Mouse (Mus musculus): ENCODE measurements around the gene Dcst2. TPM values are rescaled to one million over a fixed set of nuclear protein-coding genes. Genes with fewer than 3 reads are reported as not detected.

Dcst2 gene
- total RNA-seq, 2 experiments from 2014 or later = 0.41 to 0.76 TPM

GRCm38 (mm10) chr3:89331561-89331960 lies 30.2 kb upstream of the Dcst2 start:
- DNase-seq (ENCODE audit: low spot score in 2 of 2) = no peak

GRCm38 (mm10) chr3:89332013-89332412 lies 29.8 kb upstream of the Dcst2 start:
- DNase-seq (ENCODE audit: low spot score in 2 of 2) = no peak

GRCm38 (mm10) chr3:89332476-89332875 lies 29.3 kb upstream of the Dcst2 start:
- DNase-seq (ENCODE audit: low spot score in 2 of 2) = no peak

GRCm38 (mm10) chr3:89333053-89333452 lies 28.7 kb upstream of the Dcst2 start:
- DNase-seq (ENCODE audit: low spot score in 2 of 2) = no peak

GRCm38 (mm10) chr3:89336529-89336928 lies 25.2 kb upstream of the Dcst2 start:
- DNase-seq (ENCODE audit: low spot score in 2 of 2) = no peak

GRCm38 (mm10) chr3:89337062-89337720 lies 24.6 kb upstream of the Dcst2 start:
- DNase-seq (ENCODE audit: low spot score in 2 of 2) = no peak

GRCm38 (mm10) chr3:89337721-89338578 lies 23.8 kb upstream of the Dcst2 start, which contains the start of gene Efna4:
TSS of gene Efna4 (minus strand) at chr3:89338028.
- no peak for DNase-seq (ENCODE audit: low spot score in 2 of 2)

GRCm38 (mm10) chr3:89339416-89339815 lies 22.4 kb upstream of the Dcst2 start:
- DNase-seq (ENCODE audit: low spot score in 2 of 2) = peak; percentile 66 to 69

GRCm38 (mm10) chr3:89340465-89340864 lies 21.3 kb upstream of the Dcst2 start:
- DNase-seq (ENCODE audit: low spot score in 2 of 2) = peak; percentile 81 to 83

- no peak for DNase-seq (ENCODE audit: low spot score in 2 of 2)
Measured at GRCm38 (mm10) chr3:89341794-89342193, 20.0 kb upstream of the Dcst2 start.

- DNase-seq (ENCODE audit: low spot score in 2 of 2) = no peak
Measured at GRCm38 (mm10) chr3:89343279-89343678, 18.5 kb upstream of the Dcst2 start.

GRCm38 (mm10) chr3:89346815-89347540 lies 14.8 kb upstream of the Dcst2 start:
- DNase-seq (ENCODE audit: low spot score in 2 of 2) = no peak

GRCm38 (mm10) chr3:89347916-89348315 lies 13.9 kb upstream of the Dcst2 start:
- no peak for DNase-seq (ENCODE audit: low spot score in 2 of 2)

- DNase-seq (ENCODE audit: low spot score in 2 of 2) = no peak
Measured at GRCm38 (mm10) chr3:89348911-89349868, 12.6 kb upstream of the Dcst2 start.

- peak; percentile 87 to 91 for DNase-seq (ENCODE audit: low spot score in 2 of 2)
Measured at GRCm38 (mm10) chr3:89349869-89350501, 11.8 kb upstream of the Dcst2 start, which contains the start of gene Adam15. TSS of gene Adam15 (minus strand) at chr3:89349996.

GRCm38 (mm10) chr3:89351271-89351670 lies 10.5 kb upstream of the Dcst2 start:
- no peak for DNase-seq (ENCODE audit: low spot score in 2 of 2)

GRCm38 (mm10) chr3:89354816-89355511 lies 6.8 kb upstream of the Dcst2 start:
- DNase-seq (ENCODE audit: low spot score in 2 of 2) = peak; percentile 81 to 86

GRCm38 (mm10) chr3:89355512-89355902 lies 6.3 kb upstream of the Dcst2 start:
- DNase-seq (ENCODE audit: low spot score in 2 of 2) = no peak

- no peak for DNase-seq (ENCODE audit: low spot score in 2 of 2)
Measured at GRCm38 (mm10) chr3:89356029-89356428, 5.7 kb upstream of the Dcst2 start.

Measured in layer of hippocampus, postnatal 14 days (tissue).